Mouse (Mus musculus) stomach, postnatal 0 days (tissue): ENCODE results near the gene Vsnl1.

Experiments
- CTCF ChIP-seq: IDR thresholded peaks from 2 replicates; pipeline ENCODE4 v1.5.1; 2016; ENCODE audit warnings: antibody characterized with exemption, low read depth, mild to moderate bottlenecking, moderate library complexity
- EP300 ChIP-seq: optimal IDR thresholded peaks from 2 replicates; pipeline ENCODE3; 2016; ENCODE audit warnings: antibody characterized with exemption

DNA sequence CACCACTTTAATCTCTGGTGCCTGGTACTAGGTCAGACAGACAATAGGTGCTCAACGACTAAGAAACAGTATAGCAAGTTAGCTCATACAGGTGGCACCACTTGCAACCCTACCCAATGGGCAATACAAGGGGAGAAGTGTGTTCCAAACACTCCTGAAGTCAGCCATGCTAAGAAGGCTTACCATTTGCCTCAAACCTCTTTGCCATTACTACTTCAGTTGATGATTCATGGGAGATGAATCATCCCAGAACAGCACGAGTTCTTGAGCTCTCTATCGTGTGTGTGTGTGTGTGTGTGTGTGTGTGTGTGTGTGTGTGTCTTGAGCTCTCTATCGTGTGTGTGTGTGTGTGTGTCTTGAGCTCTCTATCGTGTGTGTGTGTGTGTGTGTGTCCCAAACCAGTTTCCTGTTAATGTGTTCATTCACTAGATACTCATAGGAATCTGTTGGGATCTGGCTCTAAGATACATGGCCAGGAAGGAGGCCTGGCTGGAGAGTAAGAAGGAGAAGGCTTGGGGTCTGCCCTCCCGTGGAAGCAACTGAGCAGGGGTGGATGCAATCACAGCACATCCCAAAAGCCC, 94.3 kb downstream of the Vsnl1 start:
- TF ChIP-seq CTCF: no peak
- no peak for TF ChIP-seq EP300
